Mouse (Mus musculus) bone marrow, adult 2 months (tissue): ENCODE data around the gene Lrmda.

Experiments used
- CTCF ChIP-seq: fragments of 200-500 bp; IDR thresholded peaks from 2 replicates; pipeline ENCODE4 v1.5.1; 2011; ENCODE audit warnings: low read length, control low read depth; ENCODE audit not compliant: control insufficient read depth, insufficient read depth
- POLR2A ChIP-seq: fragments of 200-500 bp; IDR thresholded peaks from 2 replicates; pipeline ENCODE4 v1.6.1; 2011; ENCODE audit warnings: low read depth, mild to moderate bottlenecking, control low read depth, low read length, borderline replicate concordance; ENCODE audit not compliant: control insufficient read depth

DNA sequence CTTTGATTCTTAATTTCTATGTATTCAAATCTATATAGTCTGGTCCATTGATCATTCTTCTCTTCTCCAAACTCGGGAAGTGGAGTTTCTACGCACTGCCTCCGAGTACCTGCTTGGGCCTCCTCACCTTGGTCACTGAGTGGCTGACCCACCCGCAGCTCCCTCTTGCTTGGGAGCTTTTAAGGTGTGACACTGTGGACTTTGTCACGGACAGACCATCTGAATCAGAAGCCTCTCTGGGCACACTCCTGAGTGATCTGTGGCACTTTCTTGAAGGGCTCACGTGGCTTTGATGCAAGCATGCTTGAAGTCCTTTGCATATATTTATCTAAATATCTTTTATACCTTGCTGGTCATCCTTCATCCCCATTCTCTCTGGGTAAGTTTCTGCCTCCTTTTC lies 107.3 kb downstream of the Lrmda start:
- TF ChIP-seq POLR2A (no peak), CTCF (no peak)
